Mouse (Mus musculus): Measurements from ENCODE around the gene Selenoo. TPM values are rescaled to one million over a fixed set of nuclear protein-coding genes. Genes with fewer than 3 reads are reported as not detected.

Gene Selenoo
- 10 to 100 TPM; 10.2 to 48.0 (median 30.9) TPM for total RNA-seq (2018; cell fraction: chromatin; rRNA removed)
- total RNA-seq (2018; cell fraction: cytosol; rRNA removed) = 10 to 100 TPM in 18 of 26 experiments, 1 to 10 TPM in 8; 8.5 to 17.2 (median 11.3) TPM
- total RNA-seq (2018; cell fraction: nucleus; rRNA removed) = 10 to 100 TPM; 10.3 to 39.8 (median 24.3) TPM
- polyA plus RNA-seq (2018) = 8.4 to 19.1 TPM (median 10.8 TPM) in 3 replicates

DNA sequence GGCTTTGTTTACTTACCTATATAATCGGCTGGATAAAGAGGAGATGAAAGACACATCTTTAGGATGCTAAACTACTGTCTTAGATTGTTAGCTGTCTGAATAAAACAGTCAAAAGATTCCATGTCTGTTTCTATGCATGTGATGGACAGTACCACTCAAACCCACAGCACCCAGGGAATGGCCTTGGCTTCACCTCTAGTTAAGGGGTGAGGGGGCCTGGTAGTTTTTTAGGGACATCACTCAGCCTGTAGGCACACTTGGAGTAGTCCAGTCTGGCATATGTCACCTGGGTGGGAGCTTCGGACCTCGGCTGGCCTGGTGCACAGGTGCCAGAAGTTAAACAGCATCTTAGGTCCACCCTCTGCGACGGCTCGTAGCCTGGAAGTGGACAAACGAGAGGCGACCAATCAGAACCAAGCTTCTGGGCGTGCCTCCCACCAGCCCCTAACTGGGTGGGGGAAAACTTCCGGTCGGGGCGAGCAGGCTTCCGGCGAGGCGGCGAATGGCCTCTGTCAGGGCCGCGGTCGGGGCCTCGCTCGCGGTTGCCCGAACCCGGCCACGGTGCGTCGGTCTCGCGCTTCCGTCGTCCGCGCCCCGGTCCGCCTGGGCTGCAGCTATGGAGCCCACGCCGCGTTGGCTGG, at the start of gene Selenoo:
Selenoo (plus strand) TSS at position 478 of the 641 bp plus-strand sequence.
- WGBS (ENCODE audit: missing documents) = 1% methylated on average over 38 of the region's 38 CpGs
- Histone ChIP-seq H3K36me3 (ENCODE audit: inconsistent target) (peaks cover 41% of the 10 kb centered on the region), H3K4me3 (ENCODE audit: inconsistent target) (peak within 1 kb of the TSS; percentile 45), H3K79me2 (ENCODE audit: inconsistent target) (peaks cover 11% of the 10 kb centered on the region; the same call in 1 of the 2 replicates), H3K27ac (no peak within 1 kb of the TSS)

DNA sequence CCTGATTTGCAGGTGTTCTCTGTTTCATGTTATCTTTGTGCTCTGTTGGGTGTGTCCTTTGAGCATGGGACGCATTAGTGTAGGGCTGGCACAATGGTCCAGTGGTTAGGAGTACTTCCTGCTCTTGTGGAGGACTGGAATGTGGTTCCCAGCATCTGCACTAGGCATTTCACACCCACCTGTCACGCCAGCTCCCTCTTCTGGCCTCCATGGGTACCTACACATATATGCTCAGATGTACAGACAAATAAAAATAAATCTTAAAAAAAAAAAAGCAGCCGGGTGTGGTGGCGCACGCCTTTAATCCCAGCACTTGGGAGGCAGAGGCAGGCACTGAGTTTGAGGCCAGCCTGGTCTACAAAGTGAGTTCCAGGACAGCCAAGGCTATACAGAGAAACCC, 44.5 kb upstream of the Selenoo start:
- 76% methylated on average over 5 of the region's 5 CpGs for WGBS (ENCODE audit: missing documents)
- Histone ChIP-seq H3K27ac (no peak overlapping the region), H3K36me3 (ENCODE audit: inconsistent target) (no peaks in the 10 kb centered on the region), H3K4me3 (ENCODE audit: inconsistent target) (no peak overlapping the region), H3K79me2 (ENCODE audit: inconsistent target) (no peaks in the 10 kb centered on the region)

DNA sequence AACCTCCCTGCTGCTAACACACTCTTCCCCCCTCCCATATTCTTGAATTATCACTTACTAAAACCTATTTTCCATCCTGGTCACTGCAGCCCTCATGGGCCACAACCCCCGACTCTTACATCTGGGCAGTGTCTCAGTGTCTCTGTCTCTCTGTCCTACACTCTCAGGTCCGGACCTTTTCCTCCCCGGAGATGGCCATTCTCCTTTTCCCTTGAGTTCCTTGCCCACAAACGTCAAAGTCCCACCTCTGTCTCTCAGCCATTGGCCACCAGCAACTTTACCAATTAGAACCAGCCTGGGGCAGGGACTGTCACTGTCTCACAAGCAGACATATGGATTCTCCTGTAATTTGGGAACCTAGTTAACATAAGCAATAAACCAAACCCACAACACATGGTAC, 42.5 kb upstream of the Selenoo start:
- Histone ChIP-seq H3K36me3 (ENCODE audit: inconsistent target) (no peaks in the 10 kb centered on the region), H3K4me3 (ENCODE audit: inconsistent target) (no peak overlapping the region), H3K79me2 (ENCODE audit: inconsistent target) (no peaks in the 10 kb centered on the region), H3K27ac (no peak overlapping the region)
- WGBS (ENCODE audit: missing documents) = 94% methylated on average over 4 of the region's 4 CpGs

DNA sequence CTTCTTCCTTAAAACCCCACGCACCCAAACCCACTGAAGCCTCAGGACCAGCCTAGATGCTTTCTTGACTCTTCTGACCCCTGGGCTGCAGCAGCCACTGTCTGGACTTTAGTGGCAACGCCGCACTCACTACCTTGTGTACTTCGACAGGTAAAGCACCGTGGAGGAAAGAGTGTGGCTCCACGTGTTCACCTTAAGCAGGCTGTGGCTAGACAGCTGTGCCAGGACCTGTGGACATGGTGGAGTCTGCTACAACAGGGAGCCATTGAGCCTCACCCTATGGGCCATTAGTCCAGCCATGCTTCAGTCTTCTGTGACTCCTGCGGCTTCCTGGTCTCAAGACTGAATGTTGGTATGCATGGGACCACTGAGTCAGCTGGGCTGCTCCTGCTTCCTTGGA, 34.2 kb upstream of the Selenoo start:
- H3K79me2 ChIP-seq (ENCODE audit: inconsistent target) = no peaks in the 10 kb centered on the region
- no peak overlapping the region for H3K4me3 ChIP-seq (ENCODE audit: inconsistent target)
- no peaks in the 10 kb centered on the region for H3K36me3 ChIP-seq (ENCODE audit: inconsistent target)
- H3K27ac ChIP-seq = no peak overlapping the region
- 86% methylated on average over 7 of the region's 7 CpGs for WGBS (ENCODE audit: missing documents)

DNA sequence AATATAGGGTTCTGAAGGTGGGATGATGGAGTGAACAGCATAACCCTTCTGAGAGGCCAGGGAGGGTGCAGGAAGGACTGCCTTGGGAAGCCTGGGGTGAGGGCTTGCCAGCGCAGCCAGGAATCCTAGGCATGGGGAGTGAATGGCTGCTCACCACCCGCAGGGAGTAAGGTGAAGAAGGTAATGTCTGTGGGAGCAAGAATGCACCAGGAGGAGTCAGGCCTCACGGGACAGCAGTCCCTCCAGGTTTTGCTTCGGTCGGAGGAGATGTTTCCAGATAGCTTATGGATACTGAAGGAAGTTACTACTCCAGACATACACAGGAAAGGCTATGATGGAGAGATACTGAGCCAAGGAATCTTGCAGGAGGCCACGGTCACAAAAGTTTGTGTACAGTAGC, 30.1 kb upstream of the Selenoo start:
- H3K36me3 ChIP-seq (ENCODE audit: inconsistent target) = no peaks in the 10 kb centered on the region
- WGBS (ENCODE audit: missing documents) = 56% methylated on average over 6 of the region's 6 CpGs
- H3K79me2 ChIP-seq (ENCODE audit: inconsistent target) = no peaks in the 10 kb centered on the region
- no peak overlapping the region for H3K27ac ChIP-seq
- H3K4me3 ChIP-seq (ENCODE audit: inconsistent target) = no peak overlapping the region

DNA sequence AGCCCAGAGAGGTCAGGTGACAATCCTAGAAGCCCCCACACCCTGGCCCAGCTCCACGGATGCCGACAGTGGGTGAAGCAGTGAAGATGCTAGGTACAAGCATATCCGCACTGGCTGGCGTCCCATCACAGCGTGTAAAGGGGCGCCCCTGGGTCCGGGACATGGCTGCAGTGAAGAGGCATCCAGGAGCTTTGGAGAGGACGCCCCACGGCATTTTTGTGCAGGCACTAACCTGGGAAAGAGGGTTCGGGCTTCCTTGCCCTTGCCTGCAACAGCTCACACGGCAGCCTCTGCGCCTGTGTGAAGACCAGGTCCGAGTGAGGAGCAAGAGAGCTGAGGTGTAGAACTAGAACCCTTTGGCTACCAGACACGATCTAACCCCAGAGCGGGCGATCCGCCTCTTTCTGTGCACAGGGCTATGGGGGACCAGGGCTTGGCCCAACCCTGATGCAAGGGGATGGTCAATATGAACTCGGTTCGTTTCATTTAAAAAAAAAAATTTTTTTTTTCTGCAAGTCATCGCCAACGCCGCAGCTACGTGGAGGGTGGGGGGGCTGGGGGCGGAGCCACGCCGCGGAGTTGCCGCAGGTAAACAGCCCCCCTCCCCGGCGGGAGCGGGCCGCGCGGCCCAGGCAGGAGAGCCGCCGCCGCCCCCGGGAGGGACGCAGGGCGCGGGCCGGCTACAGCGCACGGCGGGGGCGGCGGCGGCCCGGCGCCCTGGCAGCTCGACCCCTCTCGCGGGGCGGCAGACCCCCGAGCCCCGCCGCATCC, 29.5 kb upstream of the Selenoo start, which contains the start of gene Panx2:
Panx2 (plus strand) TSS at position 574 of the 771 bp plus-strand sequence.
- WGBS (ENCODE audit: missing documents) = 4% methylated on average over 52 of the region's 57 CpGs
- no peak within 1 kb of the TSS for H3K27ac ChIP-seq
- H3K4me3 ChIP-seq (ENCODE audit: inconsistent target) = no peak within 1 kb of the TSS
- no peaks in the 10 kb centered on the region for H3K36me3 ChIP-seq (ENCODE audit: inconsistent target)
- H3K79me2 ChIP-seq (ENCODE audit: inconsistent target) = no peaks in the 10 kb centered on the region

DNA sequence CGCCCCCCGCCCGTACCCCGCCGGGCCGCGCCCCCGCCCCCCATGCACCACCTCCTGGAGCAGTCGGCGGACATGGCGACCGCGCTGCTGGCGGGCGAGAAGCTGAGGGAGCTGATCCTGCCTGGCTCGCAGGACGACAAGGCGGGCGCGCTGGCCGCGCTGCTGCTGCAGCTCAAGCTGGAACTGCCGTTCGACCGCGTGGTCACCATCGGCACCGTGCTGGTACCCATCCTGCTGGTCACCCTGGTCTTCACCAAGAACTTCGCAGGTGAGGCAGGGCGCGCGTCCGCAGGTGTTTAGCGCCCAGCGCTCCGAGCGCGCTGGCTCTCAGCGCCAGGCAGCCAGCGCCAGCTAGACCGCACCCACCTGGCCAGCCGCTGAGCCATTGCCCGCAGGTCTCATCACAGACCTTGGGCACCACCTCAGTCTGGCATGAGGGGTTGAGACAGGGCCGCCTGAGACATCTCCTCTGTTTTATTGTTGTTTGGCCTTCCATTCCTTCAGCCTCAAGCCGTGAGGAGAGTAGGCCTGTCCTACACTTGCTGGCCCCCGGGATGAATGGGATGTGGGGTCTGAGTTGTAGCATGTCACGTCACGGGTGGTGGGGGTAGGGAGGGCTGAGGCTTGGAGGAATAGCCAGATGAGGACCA, 28.7 kb upstream of the Selenoo start:
- Histone ChIP-seq H3K79me2 (ENCODE audit: inconsistent target) (no peaks in the 10 kb centered on the region), H3K27ac (no peak overlapping the region), H3K36me3 (ENCODE audit: inconsistent target) (no peaks in the 10 kb centered on the region), H3K4me3 (ENCODE audit: inconsistent target) (no peak overlapping the region)
- 7% methylated on average over 39 of the region's 48 CpGs for WGBS (ENCODE audit: missing documents)

DNA sequence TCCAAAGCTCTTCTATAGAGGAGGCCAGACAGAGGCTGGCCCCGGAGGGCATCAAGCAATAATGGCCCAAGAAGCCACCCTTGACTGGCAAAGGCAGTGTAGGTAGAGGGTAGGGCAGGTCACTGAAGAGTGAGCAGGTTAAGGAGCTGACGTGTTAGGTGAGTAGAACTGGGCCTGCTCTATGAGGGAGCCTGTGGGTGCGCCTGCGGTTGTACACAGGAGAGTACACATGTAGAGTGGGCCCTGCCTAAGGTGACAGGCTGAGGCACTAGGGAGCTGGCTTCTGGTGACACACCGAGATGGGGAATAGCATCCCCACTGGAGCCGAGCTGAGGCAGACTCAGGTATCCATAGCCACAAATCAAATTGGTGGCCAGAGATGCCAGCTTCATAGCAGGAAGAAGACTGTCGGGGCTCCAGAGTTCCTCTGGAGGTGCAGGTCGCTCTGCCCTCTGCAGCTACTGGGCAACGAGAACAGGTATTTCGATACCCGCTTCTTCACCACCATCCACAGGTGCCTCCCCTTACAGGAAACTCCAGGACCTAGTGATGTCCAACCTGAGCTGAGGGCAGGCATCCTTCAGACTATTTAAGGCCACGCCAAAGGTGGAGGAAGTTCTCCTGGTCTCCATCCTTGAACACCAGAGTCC, 27.9 kb upstream of the Selenoo start:
- no peaks in the 10 kb centered on the region for H3K36me3 ChIP-seq (ENCODE audit: inconsistent target)
- H3K79me2 ChIP-seq (ENCODE audit: inconsistent target) = no peaks in the 10 kb centered on the region
- H3K27ac ChIP-seq = no peak overlapping the region
- 91% methylated on average over 12 of the region's 12 CpGs for WGBS (ENCODE audit: missing documents)
- H3K4me3 ChIP-seq (ENCODE audit: inconsistent target) = no peak overlapping the region

DNA sequence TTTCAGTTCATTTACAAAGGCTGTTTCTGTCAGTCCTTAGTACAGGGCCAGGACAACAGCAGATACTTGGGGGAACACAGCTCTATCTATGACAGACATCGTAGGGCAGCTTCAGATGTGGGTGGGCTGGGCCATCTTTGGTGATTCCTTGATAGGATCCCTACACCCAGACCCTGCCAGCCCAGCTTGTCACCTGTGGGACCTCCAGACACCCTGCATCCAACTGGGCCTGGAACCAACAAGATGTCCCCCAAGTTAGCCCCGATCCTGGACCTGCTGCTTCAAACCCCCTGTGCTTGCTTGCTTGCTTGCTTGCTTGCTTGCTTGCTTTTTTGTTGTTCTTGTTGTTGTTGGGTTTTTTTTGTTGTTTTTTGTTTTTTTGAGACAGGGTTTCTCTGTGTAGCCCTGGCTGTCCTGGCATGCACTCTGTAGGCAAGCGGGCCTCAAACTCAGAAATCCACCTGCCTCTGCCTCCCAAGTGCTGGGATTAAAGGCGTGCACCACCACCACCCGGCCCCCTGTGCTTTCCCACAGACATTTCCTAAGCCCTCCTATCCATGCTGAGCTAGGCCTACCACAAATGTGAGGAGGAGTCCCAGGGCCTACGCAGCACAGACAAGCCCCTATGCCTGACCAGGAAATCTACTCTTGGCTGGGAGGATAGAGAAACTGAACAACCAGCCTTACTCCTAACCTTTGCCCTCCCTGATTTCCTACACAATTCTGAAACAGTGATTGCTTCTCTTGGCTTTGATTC, 26.9 kb upstream of the Selenoo start:
- Histone ChIP-seq H3K36me3 (ENCODE audit: inconsistent target) (no peaks in the 10 kb centered on the region), H3K27ac (no peak overlapping the region), H3K79me2 (ENCODE audit: inconsistent target) (no peaks in the 10 kb centered on the region), H3K4me3 (ENCODE audit: inconsistent target) (no peak overlapping the region)
- WGBS (ENCODE audit: missing documents) = 99% methylated on average over 6 of the region's 6 CpGs

DNA sequence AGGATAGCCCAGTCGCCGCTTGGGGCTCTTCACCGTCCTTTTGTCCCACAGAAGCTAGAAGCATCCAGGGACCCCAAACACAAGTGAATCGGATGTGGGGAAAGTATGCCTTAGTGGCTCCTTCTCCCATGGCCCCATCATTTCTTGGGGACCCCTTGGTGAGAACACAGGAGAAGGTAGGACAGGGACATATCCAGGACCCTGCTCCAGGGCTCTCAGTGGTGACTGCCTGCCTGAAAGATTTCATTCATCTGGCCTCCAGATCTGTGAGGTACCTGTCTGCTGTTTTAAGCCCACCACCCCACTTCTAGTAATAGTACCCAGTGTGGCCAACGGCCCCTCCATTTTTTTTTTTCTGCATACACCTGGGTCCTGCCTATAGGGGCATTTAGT, 26.4 kb upstream of the Selenoo start:
- Histone ChIP-seq H3K79me2 (ENCODE audit: inconsistent target) (no peaks in the 10 kb centered on the region), H3K36me3 (ENCODE audit: inconsistent target) (no peaks in the 10 kb centered on the region), H3K27ac (no peak overlapping the region), H3K4me3 (ENCODE audit: inconsistent target) (no peak overlapping the region)
- 93% methylated on average over 5 of the region's 5 CpGs for WGBS (ENCODE audit: missing documents)

DNA sequence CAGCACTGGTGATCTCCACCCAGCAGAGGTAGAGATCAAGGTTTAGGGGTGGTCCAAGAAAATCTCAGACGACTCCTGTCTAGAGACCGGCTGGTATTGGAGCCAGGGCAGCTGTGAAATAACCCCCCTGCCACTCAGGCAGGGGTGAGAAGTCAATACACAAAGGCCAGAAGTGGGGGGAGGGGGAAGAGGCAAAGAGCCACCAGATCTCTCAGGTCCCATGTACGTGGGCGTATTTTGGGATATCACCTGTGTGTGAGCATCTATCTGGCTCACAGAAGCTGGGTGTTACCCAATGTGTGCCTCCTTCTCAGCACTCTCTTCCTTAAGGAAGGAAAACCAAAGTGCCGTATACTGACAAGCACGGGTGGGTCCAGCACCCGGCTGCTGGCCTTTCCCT, 25.9 kb upstream of the Selenoo start:
- WGBS (ENCODE audit: missing documents) = 91% methylated on average over 7 of the region's 7 CpGs
- H3K27ac ChIP-seq = no peak overlapping the region
- H3K36me3 ChIP-seq (ENCODE audit: inconsistent target) = no peaks in the 10 kb centered on the region
- H3K79me2 ChIP-seq (ENCODE audit: inconsistent target) = no peaks in the 10 kb centered on the region
- no peak overlapping the region for H3K4me3 ChIP-seq (ENCODE audit: inconsistent target)

DNA sequence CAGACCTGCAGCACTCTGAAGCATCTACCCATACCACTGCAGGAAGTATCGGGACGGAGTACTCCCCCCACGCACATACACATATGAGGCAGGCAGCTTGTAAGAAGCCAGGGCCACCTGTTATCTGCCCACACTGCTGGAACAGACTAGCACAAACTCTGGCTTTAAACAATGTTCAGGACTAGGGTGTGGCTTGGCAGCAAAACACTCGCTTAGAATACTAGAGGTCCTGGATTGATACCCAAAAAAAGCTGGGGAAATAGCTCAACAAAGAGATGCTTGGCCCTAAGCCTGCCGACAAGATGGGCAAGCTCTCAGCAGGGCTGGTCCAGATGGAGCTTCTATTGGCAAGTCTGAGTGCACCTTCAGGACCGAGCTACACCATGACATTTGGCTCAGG, 25.3 kb upstream of the Selenoo start:
- no peak overlapping the region for H3K4me3 ChIP-seq (ENCODE audit: inconsistent target)
- WGBS (ENCODE audit: missing documents) = 92% methylated on average over 6 of the region's 6 CpGs
- H3K27ac ChIP-seq = no peak overlapping the region
- no peaks in the 10 kb centered on the region for H3K79me2 ChIP-seq (ENCODE audit: inconsistent target)
- no peaks in the 10 kb centered on the region for H3K36me3 ChIP-seq (ENCODE audit: inconsistent target)

DNA sequence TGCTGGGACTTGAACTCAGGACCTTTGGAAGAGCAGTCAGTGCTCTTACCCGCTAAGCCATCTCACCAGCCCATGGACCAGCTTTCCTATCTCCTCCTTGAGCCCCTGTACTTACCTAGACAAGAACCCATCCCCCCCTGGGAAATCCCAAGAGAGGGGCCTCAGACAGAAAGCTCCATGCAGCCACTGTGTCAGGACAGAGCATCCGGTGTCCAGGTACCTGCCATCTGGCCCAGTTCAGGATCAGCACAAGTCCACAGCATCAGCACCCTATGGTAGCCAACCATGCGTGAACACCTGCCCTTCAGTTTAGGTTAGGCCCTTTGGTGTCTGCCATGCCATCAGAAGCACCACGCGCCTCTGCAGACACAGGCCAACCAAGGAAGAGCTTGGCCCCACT, 24.0 kb upstream of the Selenoo start:
- WGBS (ENCODE audit: missing documents) = 93% methylated on average over 5 of the region's 5 CpGs
- H3K79me2 ChIP-seq (ENCODE audit: inconsistent target) = no peaks in the 10 kb centered on the region
- H3K4me3 ChIP-seq (ENCODE audit: inconsistent target) = no peak overlapping the region
- H3K27ac ChIP-seq = no peak overlapping the region
- no peaks in the 10 kb centered on the region for H3K36me3 ChIP-seq (ENCODE audit: inconsistent target)

DNA sequence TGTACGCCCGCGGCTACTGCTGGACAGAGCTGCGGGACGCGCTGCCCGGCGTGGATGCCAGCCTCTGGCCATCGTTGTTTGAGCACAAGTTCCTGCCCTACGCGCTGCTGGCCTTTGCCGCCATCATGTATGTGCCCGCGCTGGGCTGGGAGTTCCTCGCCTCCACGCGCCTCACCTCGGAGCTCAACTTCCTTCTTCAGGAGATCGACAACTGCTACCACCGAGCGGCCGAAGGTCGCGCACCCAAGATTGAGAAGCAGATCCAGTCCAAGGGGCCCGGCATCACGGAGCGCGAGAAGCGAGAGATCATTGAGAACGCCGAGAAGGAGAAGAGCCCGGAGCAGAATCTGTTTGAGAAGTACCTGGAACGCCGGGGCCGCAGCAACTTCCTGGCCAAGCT, 21.3 kb upstream of the Selenoo start:
- H3K79me2 ChIP-seq (ENCODE audit: inconsistent target) = no peaks in the 10 kb centered on the region
- H3K27ac ChIP-seq = no peak overlapping the region
- WGBS (ENCODE audit: missing documents) = 26% methylated on average over 35 of the region's 35 CpGs
- H3K36me3 ChIP-seq (ENCODE audit: inconsistent target) = no peaks in the 10 kb centered on the region
- H3K4me3 ChIP-seq (ENCODE audit: inconsistent target) = no peak overlapping the region
